Mouse (Mus musculus): Measurements from ENCODE around the gene Fbxl15.

- no peak for TF ChIP-seq EP300 (IDR thresholded peaks at IDR 0.05; ENCODE audit: insufficient read depth, low read depth, low read length)
- no peak for TF ChIP-seq CTCF (IDR thresholded peaks at IDR 0.05; ENCODE audit: low read depth, low read length)
Measured at GRCm38 (mm10) chr19:46318586-46319378, 9.2 kb upstream of the Fbxl15 start.

All from ES-Bruce4 (cell line).